Mouse (Mus musculus): ENCODE data around the gene Zfp185. TPM values are rescaled to one million over a fixed set of nuclear protein-coding genes. Genes with fewer than 3 reads are reported as not detected.

The Zfp185 gene
- polyA plus RNA-seq (2012; rRNA removed): 5.9 and 6.7 TPM in 2 replicates

DNA sequence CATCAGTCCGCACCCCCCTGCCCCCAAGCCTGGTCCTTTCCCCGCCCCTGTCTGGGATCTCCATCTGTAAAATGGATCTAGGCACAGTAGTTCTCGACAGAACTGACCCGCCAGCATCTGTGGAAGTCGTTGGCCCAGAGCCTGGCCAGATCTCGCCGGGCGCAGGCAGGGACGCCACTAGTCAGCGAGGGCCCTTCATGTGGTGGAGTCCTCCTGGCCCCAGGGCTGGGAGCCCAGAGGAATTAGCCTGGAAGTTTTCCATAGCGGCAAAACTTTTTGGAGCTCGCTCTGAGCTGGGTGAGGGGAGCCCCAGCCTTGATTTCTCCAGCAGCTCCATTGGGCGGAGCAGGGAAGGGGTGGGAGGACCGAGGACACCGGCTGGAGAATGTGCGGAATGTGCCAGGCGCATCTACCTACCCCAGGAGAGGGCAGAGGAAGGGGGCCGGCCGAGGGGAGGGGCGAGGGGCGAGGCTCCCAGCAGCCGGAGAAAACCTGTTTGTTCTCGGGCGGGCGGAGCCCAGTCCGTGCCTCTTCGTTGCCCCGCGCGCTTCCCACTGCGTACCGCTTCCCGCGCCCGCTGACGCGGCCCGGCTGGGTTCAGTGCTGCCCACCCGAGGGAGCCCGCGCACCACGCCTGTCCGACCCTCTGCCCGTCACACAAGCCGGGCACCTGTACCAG, at the start of gene Zfp185:
Gene Zfp185 (plus strand): TSS at position 499 of the 679 bp plus-strand sequence.
- Histone ChIP-seq H3K27ac (ENCODE audit: insufficient read depth, low read depth, low read length) (no peak within 1 kb of the TSS), H3K36me3 (ENCODE audit: control insufficient read depth, insufficient read depth, low read length) (no peaks in the 10 kb centered on the region), H3K4me3 (ENCODE audit: insufficient read depth, low read depth, low read length) (peak within 1 kb of the TSS; percentile 73), H3K27me3 (replicated peaks; ENCODE audit: control insufficient read depth, insufficient read depth, low read length) (no peaks in the 10 kb centered on the region), H3K4me1 (ENCODE audit: control insufficient read depth, insufficient read depth, low read length) (no peaks in the 10 kb centered on the region)
- TF ChIP-seq CTCF (conservative IDR thresholded peaks at IDR 0.05; ENCODE audit: insufficient read depth, insufficient read length, low read depth, low read length): no peak
- peak; percentile 81 for DNase-seq
- 2% methylated on average over 25 of the region's 45 CpGs for WGBS

- H3K4me1 ChIP-seq (ENCODE audit: control insufficient read depth, insufficient read depth, low read length): no peaks in the 10 kb centered on the region; the same call in 1 of the 2 replicates
- no peak overlapping the region for H3K4me3 ChIP-seq (ENCODE audit: insufficient read depth, low read depth, low read length)
- H3K27ac ChIP-seq (ENCODE audit: insufficient read depth, low read depth, low read length): peak overlapping the region; percentile 55; the same call in 1 of the 2 replicates
- TF ChIP-seq CTCF (conservative IDR thresholded peaks at IDR 0.05; ENCODE audit: insufficient read depth, insufficient read length, low read depth, low read length): no peak
- no peak for TF ChIP-seq POLR2A (IDR thresholded peaks at IDR 0.05; ENCODE audit: low read depth, low read length)
- peaks cover 1% of the 10 kb centered on the region; the same call in 1 of the 2 replicates for H3K36me3 ChIP-seq (ENCODE audit: control insufficient read depth, insufficient read depth, low read length)
- no peaks in the 10 kb centered on the region for H3K27me3 ChIP-seq (replicated peaks; ENCODE audit: control insufficient read depth, insufficient read depth, low read length)
- WGBS: 23% methylated on average over 4 of the region's 4 CpGs
- DNase-seq: peak; percentile 84
These were observed 33.7 kb upstream of the Zfp185 start for GRCm38 (mm10) chrX:72953464-72953863.

DNA sequence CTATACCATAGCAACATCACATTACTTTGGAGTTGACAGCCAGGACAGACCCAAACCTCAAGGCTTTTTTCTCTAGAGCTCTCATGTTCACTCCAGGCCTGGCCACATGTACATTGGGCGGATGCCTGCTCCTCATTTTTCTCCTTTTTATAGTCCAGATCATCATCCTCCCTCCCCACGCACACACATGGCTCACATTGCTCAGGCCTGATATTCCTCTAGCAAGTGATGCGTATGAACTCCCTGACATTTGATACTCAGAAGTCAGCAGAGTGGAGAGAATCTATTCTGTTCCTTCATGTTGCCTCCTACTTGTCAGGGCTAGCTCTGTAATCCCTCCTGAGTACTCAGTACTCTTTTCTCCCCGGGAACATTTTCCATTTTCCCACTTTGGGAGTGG, 30.7 kb upstream of the Zfp185 start:
- H3K27me3 ChIP-seq (replicated peaks; ENCODE audit: control insufficient read depth, insufficient read depth, low read length): no peaks in the 10 kb centered on the region
- no peaks in the 10 kb centered on the region for H3K36me3 ChIP-seq (ENCODE audit: control insufficient read depth, insufficient read depth, low read length)
- H3K4me1 ChIP-seq (ENCODE audit: control insufficient read depth, insufficient read depth, low read length): no peaks in the 10 kb centered on the region; the same call in 1 of the 2 replicates
- H3K27ac ChIP-seq (ENCODE audit: insufficient read depth, low read depth, low read length): no peak overlapping the region
- no peak overlapping the region for H3K4me3 ChIP-seq (ENCODE audit: insufficient read depth, low read depth, low read length)
- DNase-seq: no peak
- TF ChIP-seq CTCF (conservative IDR thresholded peaks at IDR 0.05; ENCODE audit: insufficient read depth, insufficient read length, low read depth, low read length): no peak
- no peak for TF ChIP-seq POLR2A (IDR thresholded peaks at IDR 0.05; ENCODE audit: low read depth, low read length)
- WGBS: 83% methylated on average over 4 of the region's 4 CpGs

DNA sequence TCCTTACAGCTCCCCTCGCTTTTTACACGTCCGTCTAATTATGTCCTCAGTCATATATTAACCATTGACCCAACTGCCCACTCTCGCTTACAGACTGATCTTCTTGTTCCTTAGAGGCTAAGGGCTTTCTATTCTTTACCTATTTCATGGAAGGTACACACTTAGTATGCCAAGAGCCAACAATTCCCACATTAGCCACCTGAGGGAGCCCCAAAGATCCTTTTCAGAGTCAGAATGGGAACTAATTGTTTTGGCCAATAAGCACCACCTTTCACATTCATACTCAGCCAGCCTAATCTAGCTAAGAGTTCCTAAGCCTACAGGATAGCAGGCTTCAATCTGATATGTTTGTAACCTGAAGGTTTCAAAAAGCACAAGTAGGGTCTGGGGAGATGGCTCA, 26.7 kb upstream of the Zfp185 start:
- no peak overlapping the region for H3K27ac ChIP-seq (ENCODE audit: insufficient read depth, low read depth, low read length)
- DNase-seq: peak; percentile 36
- no peak overlapping the region for H3K4me3 ChIP-seq (ENCODE audit: insufficient read depth, low read depth, low read length)
- H3K36me3 ChIP-seq (ENCODE audit: control insufficient read depth, insufficient read depth, low read length): no peaks in the 10 kb centered on the region
- H3K27me3 ChIP-seq (replicated peaks; ENCODE audit: control insufficient read depth, insufficient read depth, low read length): no peaks in the 10 kb centered on the region
- WGBS: 65% methylated on average over 4 of the region's 4 CpGs
- TF ChIP-seq POLR2A (IDR thresholded peaks at IDR 0.05; ENCODE audit: low read depth, low read length) (no peak), CTCF (conservative IDR thresholded peaks at IDR 0.05; ENCODE audit: insufficient read depth, insufficient read length, low read depth, low read length) (no peak)
- H3K4me1 ChIP-seq (ENCODE audit: control insufficient read depth, insufficient read depth, low read length): no peaks in the 10 kb centered on the region; the same call in 1 of the 2 replicates

DNA sequence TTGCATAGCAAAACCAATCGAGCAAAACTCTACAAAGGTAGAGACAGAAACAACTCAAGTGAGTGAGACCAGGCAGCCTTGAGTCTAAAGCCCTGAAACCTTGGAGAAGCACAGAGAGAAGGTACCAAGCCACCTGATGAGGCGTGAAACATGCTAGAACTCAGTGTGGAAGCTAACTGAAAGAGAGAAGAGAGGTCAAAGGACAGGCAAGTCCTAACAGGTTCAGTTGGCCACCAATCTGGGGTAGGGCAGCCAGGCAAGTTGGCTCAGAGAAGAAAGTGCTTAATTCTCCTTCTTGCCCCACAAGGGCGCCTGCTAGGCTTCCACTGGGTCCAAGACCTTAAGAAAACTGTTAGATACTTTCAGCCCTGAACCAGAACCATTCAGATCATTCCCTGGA, 25.6 kb upstream of the Zfp185 start:
- TF ChIP-seq POLR2A (IDR thresholded peaks at IDR 0.05; ENCODE audit: low read depth, low read length): no peak
- no peak for TF ChIP-seq CTCF (conservative IDR thresholded peaks at IDR 0.05; ENCODE audit: insufficient read depth, insufficient read length, low read depth, low read length)
- H3K36me3 ChIP-seq (ENCODE audit: control insufficient read depth, insufficient read depth, low read length): no peaks in the 10 kb centered on the region
- peak; percentile 52 for DNase-seq
- H3K27me3 ChIP-seq (replicated peaks; ENCODE audit: control insufficient read depth, insufficient read depth, low read length): no peaks in the 10 kb centered on the region
- H3K27ac ChIP-seq (ENCODE audit: insufficient read depth, low read depth, low read length): no peak overlapping the region
- WGBS: 85% methylated on average over 3 of the region's 3 CpGs
- H3K4me1 ChIP-seq (ENCODE audit: control insufficient read depth, insufficient read depth, low read length): no peaks in the 10 kb centered on the region; the same call in 1 of the 2 replicates
- H3K4me3 ChIP-seq (ENCODE audit: insufficient read depth, low read depth, low read length): no peak overlapping the region

DNA sequence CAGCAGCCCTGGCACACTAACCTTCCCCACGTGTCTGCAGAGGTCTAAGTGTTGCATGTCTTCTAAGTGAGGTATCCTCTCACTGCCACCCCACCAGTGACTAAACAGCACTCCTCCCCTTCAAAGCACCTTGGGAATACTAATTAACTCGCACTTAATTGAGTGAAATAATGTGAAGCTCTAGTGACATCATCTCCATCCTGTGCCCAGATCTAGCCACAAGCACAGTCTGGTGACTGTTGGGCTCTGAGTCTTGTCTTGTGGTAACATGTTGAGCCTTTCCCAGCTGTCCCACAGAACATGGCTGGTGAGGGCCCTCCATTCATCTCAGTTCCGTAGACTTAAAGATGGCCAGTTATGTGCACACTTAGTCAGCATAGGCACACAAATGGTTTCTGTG, 24.4 kb upstream of the Zfp185 start:
- Histone ChIP-seq H3K27ac (ENCODE audit: insufficient read depth, low read depth, low read length) (no peak overlapping the region), H3K36me3 (ENCODE audit: control insufficient read depth, insufficient read depth, low read length) (no peaks in the 10 kb centered on the region), H3K27me3 (replicated peaks; ENCODE audit: control insufficient read depth, insufficient read depth, low read length) (no peaks in the 10 kb centered on the region), H3K4me3 (ENCODE audit: insufficient read depth, low read depth, low read length) (no peak overlapping the region), H3K4me1 (ENCODE audit: control insufficient read depth, insufficient read depth, low read length) (no peaks in the 10 kb centered on the region; the same call in 1 of the 2 replicates)
- WGBS: 89% methylated on average over 3 of the region's 3 CpGs
- TF ChIP-seq POLR2A (IDR thresholded peaks at IDR 0.05; ENCODE audit: low read depth, low read length) (no peak), CTCF (conservative IDR thresholded peaks at IDR 0.05; ENCODE audit: insufficient read depth, insufficient read length, low read depth, low read length) (no peak)
- DNase-seq: no peak

DNA sequence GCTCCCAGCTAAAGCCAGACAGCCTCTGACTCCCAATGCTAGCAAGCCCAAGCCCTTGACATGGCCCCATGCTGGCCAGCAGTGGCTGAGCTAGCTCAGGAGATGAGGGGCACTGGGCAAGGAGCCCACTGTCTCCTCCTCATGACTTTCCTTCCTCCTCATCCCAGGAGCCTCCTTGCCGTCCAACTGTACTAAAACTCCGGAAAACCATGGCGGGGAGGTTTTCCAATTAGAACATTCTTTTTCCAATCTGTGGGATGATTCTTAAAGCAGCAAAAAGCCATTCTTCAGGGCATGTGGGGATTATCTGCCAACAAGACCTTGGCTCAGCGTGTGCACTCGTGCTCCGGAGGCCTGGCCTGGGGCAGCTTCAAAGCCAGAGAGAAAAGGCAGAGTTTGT, 4.3 kb upstream of the Zfp185 start:
- TF ChIP-seq POLR2A (IDR thresholded peaks at IDR 0.05; ENCODE audit: low read depth, low read length) (no peak), CTCF (conservative IDR thresholded peaks at IDR 0.05; ENCODE audit: insufficient read depth, insufficient read length, low read depth, low read length) (no peak)

More for the DNA sequence above, 4.3 kb upstream of the Zfp185 start:
- Histone ChIP-seq H3K4me3 (ENCODE audit: insufficient read depth, low read depth, low read length) (no peak overlapping the region), H3K27me3 (replicated peaks; ENCODE audit: control insufficient read depth, insufficient read depth, low read length) (no peaks in the 10 kb centered on the region), H3K27ac (ENCODE audit: insufficient read depth, low read depth, low read length) (no peak overlapping the region), H3K4me1 (ENCODE audit: control insufficient read depth, insufficient read depth, low read length) (no peaks in the 10 kb centered on the region), H3K36me3 (ENCODE audit: control insufficient read depth, insufficient read depth, low read length) (no peaks in the 10 kb centered on the region)
- WGBS: 78% methylated on average over 6 of the region's 6 CpGs
- no peak for DNase-seq
